Mouse (Mus musculus): ENCODE measurements around the gene Blnk.

DNA sequence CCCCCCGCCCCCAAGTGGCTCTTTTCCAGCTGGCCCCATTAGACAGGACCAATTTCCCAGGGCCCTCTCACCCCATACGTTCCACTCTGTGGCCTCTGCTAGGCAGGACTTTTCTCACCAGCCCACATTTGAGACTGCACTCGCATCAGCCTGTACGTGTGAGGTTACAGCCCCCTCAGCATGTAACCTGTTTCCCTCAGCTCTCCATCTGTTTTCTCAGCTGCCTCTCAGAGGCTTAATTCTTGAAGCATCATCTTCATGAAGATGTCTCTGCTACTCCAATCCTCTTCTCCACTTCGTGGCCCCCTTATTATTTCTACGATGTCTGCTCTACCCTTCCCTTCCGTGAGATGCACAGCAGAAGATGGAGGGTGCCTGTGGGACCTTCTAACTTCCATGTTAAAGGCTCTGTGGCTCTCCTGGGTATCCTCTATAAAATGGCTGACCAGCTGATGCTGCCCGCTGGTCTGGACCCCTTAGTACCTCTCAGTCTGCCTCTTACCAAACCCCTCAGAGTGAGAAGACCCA, 1.8 kb downstream of the Blnk start:
- TF ChIP-seq CTCF (IDR thresholded peaks at IDR 0.05; ENCODE audit: low read depth, low read length): no peak
- TF ChIP-seq POLR2A (IDR thresholded peaks at IDR 0.05; ENCODE audit: borderline replicate concordance, low read depth, low read length): no peak

Data from bone marrow macrophage, adult 2 months (primary cell).